Mouse (Mus musculus) NIH3T3 (cell line): Measurements from ENCODE around the gene Ttc39a.

Experiments
- DNase-seq: peaks from one replicate; pipeline ENCODE4 v3.0.0-alpha.2; 2012; ENCODE audit warnings: low read depth

The Ttc39a gene

GRCm38 (mm10) chr4:109460421-109461179 lies 54.2 kb downstream of the Ttc39a start:
- peak; percentile 89 for DNase-seq

GRCm38 (mm10) chr4:109463892-109464291 lies 57.5 kb downstream of the Ttc39a start:
- DNase-seq: no peak

DNA sequence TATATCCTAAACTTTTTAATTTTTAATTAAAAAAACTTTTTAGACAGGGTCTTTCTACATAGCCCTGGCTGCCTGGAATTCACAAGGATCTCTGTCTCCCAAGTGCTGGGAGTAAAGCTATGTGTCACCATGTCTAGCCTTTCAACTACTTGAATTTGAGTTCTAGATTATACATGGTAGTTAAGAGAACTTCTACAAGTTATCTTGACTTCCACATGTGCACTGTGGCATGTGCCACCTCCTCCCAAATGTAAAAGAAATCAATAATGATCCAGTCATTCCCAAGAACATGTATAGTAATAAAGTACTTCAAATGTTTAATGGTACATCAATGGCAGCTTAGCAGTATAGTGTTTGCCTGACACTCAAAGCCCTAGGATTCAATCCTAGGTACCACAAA lies 61.3 kb downstream of the Ttc39a start:
- DNase-seq: no peak

GRCm38 (mm10) chr4:109471606-109472005 lies 65.2 kb downstream of the Ttc39a start:
- peak; percentile 27 for DNase-seq

DNA sequence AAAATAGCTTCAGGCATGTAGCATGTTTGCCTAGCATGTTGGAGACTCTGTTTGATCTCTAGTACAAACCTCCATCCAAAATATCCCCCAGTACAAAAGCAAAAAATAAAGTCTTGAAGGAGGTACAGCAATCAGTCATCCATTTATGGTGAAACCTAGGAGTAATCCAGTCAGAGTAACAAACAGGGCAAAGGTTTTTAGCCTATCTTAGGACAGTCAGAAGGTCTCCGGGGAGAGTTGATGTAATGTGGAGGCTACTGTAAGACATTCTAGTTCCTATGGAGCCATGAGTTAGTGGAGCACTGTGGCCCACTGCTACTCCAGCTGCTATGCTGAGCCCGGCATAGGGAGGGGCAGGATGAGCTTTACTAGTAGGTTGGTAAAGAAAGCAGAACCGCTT lies 66.1 kb downstream of the Ttc39a start:
- no peak for DNase-seq

DNA sequence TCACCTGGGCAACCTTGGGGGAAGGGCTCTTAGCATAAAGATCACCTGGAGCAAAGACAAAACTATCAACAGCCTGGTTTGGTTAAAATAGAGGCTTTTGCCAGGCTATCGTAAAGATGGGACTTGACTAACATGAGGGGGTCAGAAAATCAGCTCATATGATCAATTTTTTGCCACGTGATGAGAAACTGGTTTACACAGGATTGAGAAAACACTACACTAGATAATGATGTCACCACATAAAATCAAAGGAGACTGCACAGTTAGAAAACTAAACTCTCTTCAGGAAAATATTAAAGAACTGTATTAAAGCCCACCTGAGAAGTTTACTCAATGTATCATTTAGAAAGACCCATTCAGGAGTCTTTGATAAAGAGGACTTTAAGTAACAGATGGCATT lies 68.7 kb downstream of the Ttc39a start:
- DNase-seq: peak; percentile 25

DNA sequence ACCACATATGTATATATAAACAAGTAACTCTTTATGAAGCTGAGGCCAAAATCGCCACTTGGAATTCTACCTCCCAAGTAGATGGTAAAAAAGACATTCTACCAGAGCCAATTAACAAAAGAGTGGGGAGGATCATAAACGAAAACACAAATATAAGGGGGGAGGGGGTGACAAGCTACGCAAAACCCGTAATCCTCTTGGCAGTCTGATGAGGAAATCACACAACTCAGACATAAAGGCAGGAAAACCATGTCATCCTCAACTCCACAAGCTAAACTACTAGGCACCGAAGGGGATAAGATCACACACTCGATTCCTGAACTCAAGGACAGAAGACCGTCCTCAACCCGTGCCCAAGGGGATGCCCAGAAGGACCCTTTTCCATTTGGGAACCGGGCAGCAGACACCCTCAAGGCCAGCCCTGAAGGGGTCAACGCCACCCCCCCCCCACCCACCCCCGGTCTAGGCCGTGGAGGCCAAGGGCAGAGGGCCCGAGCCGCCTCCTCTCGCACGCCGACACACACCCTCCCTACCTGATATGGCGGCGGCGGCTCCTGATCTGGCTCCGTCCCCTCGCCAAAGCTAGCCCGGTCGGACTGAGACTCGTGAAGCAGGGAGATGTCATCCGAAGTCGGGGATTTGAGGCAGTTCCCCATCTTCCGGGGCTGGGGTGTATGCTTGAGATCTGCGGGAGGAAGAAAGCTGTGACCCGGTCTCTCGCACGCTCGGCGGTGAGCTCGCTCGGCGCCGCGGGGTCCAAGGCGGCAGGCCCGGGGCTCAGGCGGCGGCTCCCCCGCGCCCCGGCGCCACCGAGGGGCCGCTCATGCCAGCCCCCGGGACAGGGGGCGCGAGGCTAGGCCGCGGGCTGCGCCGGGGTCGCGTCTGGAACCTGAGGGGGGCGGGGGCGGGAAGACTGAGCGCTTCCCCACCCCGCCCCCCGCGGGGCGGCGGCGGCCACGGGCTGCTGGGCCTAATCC lies 69.4 kb downstream of the Ttc39a start:
- peak; percentile 61 for DNase-seq

- peak; percentile 98 for DNase-seq
These were observed 70.2 kb downstream of the Ttc39a start for GRCm38 (mm10) chr4:109476554-109477014.

- no peak for DNase-seq
These were observed 71.0 kb downstream of the Ttc39a start for GRCm38 (mm10) chr4:109477454-109477853.

DNA sequence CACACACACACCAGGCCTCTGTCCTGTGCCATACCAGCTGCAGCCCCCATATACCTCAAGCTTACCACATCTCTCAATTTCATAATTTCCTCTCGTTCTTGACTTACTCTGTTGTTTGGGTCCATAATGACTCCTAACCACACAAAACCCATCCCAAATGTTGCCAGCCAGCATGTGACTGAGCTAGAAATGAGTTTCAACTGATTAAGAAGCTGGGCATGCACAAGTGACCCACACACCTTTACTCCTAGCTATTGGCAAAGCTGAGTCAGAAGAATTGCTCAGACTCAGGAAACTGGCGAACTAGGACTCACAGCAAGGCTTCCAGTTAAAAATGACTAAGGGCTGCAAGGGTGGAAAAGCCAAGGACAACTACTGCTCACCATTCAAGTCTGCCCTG lies 75.0 kb downstream of the Ttc39a start:
- peak; percentile 59 for DNase-seq

- DNase-seq: no peak
These were observed 76.3 kb downstream of the Ttc39a start for GRCm38 (mm10) chr4:109482701-109483100.

DNA sequence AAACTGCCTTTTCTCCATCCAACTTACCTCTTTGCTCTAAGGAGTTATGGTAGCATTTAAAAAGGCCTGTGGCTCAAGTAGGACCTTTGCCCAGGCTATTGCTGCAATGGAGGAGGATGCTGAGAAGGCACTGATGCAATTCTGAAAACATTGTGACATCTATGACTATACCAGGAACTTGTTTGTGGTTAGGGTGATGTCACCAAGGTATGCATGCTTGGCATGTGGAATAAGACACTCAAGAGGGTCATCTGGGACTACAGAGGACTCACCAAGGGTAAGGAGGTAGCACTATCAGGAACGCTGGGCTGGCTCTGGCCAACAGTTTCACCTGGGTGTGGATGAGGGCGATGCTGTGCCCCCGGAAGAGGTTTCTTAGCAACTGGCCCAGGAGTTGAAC lies 78.2 kb downstream of the Ttc39a start, which contains the start of gene Rnf11:
Rnf11 (minus strand) TSS at position 108 of the 400 bp plus-strand sequence.
- DNase-seq: peak; percentile 78

DNA sequence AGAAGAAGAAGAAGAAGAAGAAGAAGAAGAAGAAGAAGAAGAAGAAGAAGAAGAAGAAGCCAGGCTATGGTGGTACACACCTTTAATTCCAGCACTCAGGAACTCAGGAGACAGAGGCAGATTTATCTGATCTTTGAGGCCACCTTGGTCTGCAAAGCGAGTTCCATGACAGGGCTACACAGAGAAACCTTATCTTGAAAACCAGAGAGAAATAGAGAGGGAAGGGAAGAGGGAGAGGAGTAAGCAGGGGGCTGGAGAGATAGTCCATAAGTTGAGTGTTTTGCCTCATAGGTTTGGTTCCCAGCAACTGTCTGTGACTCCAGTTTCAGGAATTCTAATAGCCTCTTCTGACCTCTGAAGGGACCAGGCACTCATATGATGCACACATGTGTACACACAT lies 82.4 kb downstream of the Ttc39a start:
- DNase-seq: no peak

DNA sequence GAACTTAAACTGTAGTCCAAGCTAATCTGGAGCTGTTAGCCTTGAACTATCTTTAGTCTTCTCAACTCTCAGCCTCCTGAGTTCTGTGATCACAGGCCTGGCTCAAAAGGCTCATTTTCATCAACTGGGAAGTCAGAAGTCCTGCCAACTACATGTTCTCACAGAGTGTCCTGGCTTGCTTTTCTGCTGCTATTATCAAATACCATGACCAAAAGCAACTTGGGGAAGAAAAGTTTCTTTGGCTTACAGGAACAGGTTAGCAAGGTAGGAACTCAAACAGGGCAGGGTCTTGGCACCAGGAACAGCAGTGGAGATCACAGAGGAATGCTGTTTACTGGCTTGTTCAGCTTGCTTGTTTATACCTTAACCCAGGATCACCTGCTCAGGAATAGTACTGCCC lies 87.2 kb downstream of the Ttc39a start:
- DNase-seq: no peak
